Mouse (Mus musculus): ENCODE measurements around the gene Wnt16.

DNA sequence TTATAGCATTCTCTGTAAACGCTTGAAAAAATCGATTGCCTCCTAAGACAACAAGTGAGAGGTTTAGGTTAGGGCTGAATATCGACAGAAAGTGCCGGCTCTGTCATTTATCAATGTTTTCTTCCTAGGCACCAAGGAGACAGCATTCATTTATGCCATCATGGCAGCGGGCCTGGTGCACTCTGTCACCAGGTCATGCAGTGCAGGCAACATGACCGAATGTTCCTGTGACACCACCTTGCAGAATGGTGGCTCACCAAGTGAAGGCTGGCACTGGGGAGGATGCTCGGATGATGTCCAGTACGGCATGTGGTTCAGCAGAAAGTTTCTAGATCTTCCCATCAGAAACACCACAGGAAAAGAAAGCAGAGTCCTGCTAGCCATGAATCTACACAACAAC, 2.8 kb downstream of the Wnt16 start:
- TF ChIP-seq CTCF (IDR thresholded peaks at IDR 0.05; ENCODE audit: extremely low read depth, insufficient read depth, insufficient read length, insufficient replicate concordance) (no peak), POLR2A (IDR thresholded peaks at IDR 0.05; ENCODE audit: low read depth, low read length) (no peak)
